Mouse (Mus musculus) thymus, adult 2 months (tissue): ENCODE data around the gene Dip2a. TPM values are rescaled to one million over a fixed set of nuclear protein-coding genes. Genes with fewer than 3 reads are reported as not detected.

Experiments
- DNase-seq: peaks from one replicate; pipeline ENCODE4 v3.0.0; 2021
- H3K27ac ChIP-seq: fragments of 200-500 bp; 2 replicates; pipeline ENCODE4 v1.5.1; 2012; ENCODE audit warnings: low read length, control low read depth; ENCODE audit not compliant: control insufficient read depth, insufficient read depth
- H3K27me3 ChIP-seq: fragments of 200-500 bp; 2 replicates; pipeline ENCODE4 v1.6.1; 2012; ENCODE audit warnings: mild to moderate bottlenecking, low read length, moderate library complexity, mixed read lengths; ENCODE audit not compliant: control insufficient read depth, insufficient read depth
- H3K36me3 ChIP-seq: fragments of 200-500 bp; 2 replicates; pipeline ENCODE4 v1.6.1; 2012; ENCODE audit warnings: mild to moderate bottlenecking, low read length, moderate library complexity; ENCODE audit not compliant: control insufficient read depth, insufficient read depth
- H3K4me1 ChIP-seq: fragments of 200-500 bp; replicated peaks from 2 replicates; pipeline ENCODE4 v1.6.1; 2012; ENCODE audit warnings: low read length; ENCODE audit not compliant: control insufficient read depth, insufficient read depth
- H3K4me3 ChIP-seq: fragments of 200-500 bp; 2 replicates; pipeline ENCODE4 v1.5.1; 2012; ENCODE audit warnings: mild to moderate bottlenecking, low read length, control low read depth, moderate library complexity; ENCODE audit not compliant: control insufficient read depth, insufficient read depth
- CTCF ChIP-seq: fragments of 200-500 bp; IDR thresholded peaks from 2 replicates; pipeline ENCODE4 v1.5.1; 2012; ENCODE audit warnings: mild to moderate bottlenecking, control low read depth, low read length, moderate library complexity, borderline replicate concordance; ENCODE audit not compliant: control insufficient read depth, poor library complexity, insufficient read depth; ENCODE audit errors: extremely low read depth
- POLR2A ChIP-seq: fragments of 200-500 bp; IDR thresholded peaks from 2 replicates; pipeline ENCODE4 v1.6.1; 2012; ENCODE audit warnings: mild to moderate bottlenecking, low read length, control low read depth, moderate library complexity; ENCODE audit not compliant: control insufficient read depth, poor library complexity, insufficient read depth; ENCODE audit errors: extremely low read depth
- WGBS: fragments of 180-500 bp; shearing (Covaris S2); methylation state at CpG from one replicate; pipeline ENCODE4 v1.1.7; 2018; 5-methylcytosine and 5-hydroxymethylcytosine counted together
- polyA plus RNA-seq: library from polyadenylated mRNA; depleted of rRNA; stranded (reverse); fragments of >200 nt; gene quantifications from 2 replicates; pipeline ENCODE4 v1.2.3, GENCODE M21; 2012

Dip2a gene
- polyA plus RNA-seq, 1 experiment, result 8.1 TPM

GRCm38 (mm10) chr10:76260358-76261059 lies 84.6 kb downstream of the Dip2a start:
- peaks cover 14% of the 10 kb centered on the region for H3K4me1 ChIP-seq
- H3K36me3 ChIP-seq, result no peaks in the 10 kb centered on the region
- 85% methylated on average over 11 of the region's 11 CpGs for WGBS
- H3K27me3 ChIP-seq, result no peaks in the 10 kb centered on the region
- H3K27ac ChIP-seq, result no peak overlapping the region
- H3K4me3 ChIP-seq, result no peak overlapping the region
- TF ChIP-seq POLR2A, result no peak
- no peak for TF ChIP-seq CTCF
- no peak for DNase-seq

GRCm38 (mm10) chr10:76259566-76260232 lies 85.4 kb downstream of the Dip2a start:
- Histone ChIP-seq H3K4me1 (peaks cover 14% of the 10 kb centered on the region), H3K4me3 (no peak overlapping the region), H3K36me3 (no peaks in the 10 kb centered on the region), H3K27ac (no peak overlapping the region), H3K27me3 (no peaks in the 10 kb centered on the region)
- 89% methylated on average over 18 of the region's 18 CpGs for WGBS
- DNase-seq, result no peak
- no peak for TF ChIP-seq POLR2A
- no peak for TF ChIP-seq CTCF

- no peak for DNase-seq
- 50% methylated on average over 12 of the region's 12 CpGs for WGBS
- peaks cover 14% of the 10 kb centered on the region for H3K4me1 ChIP-seq
- no peaks in the 10 kb centered on the region for H3K27me3 ChIP-seq
- H3K36me3 ChIP-seq, result no peaks in the 10 kb centered on the region
- no peak overlapping the region for H3K4me3 ChIP-seq
- TF ChIP-seq POLR2A, result no peak
- H3K27ac ChIP-seq, result no peak overlapping the region
These were observed 87.2 kb downstream of the Dip2a start for GRCm38 (mm10) chr10:76257719-76258390.

GRCm38 (mm10) chr10:76257231-76257630 lies 87.9 kb downstream of the Dip2a start:
- no peaks in the 10 kb centered on the region for H3K27me3 ChIP-seq
- TF ChIP-seq POLR2A (no peak), CTCF (no peak)
- H3K4me1 ChIP-seq, result peaks cover 14% of the 10 kb centered on the region
- no peak overlapping the region for H3K27ac ChIP-seq
- DNase-seq, result peak; percentile 14
- WGBS, result 45% methylated on average over 7 of the region's 7 CpGs
- H3K4me3 ChIP-seq, result no peak overlapping the region
- no peaks in the 10 kb centered on the region for H3K36me3 ChIP-seq

GRCm38 (mm10) chr10:76255617-76256016 lies 89.5 kb downstream of the Dip2a start:
- no peak for DNase-seq
- H3K4me1 ChIP-seq, result peaks cover 14% of the 10 kb centered on the region
- no peaks in the 10 kb centered on the region for H3K27me3 ChIP-seq
- 92% methylated on average over 6 of the region's 6 CpGs for WGBS
- H3K4me3 ChIP-seq, result no peak overlapping the region
- H3K27ac ChIP-seq, result no peak overlapping the region
- TF ChIP-seq CTCF, result no peak
- no peaks in the 10 kb centered on the region for H3K36me3 ChIP-seq

- Histone ChIP-seq H3K4me1 (peaks cover 14% of the 10 kb centered on the region), H3K4me3 (no peak within 1 kb of the TSS), H3K36me3 (no peaks in the 10 kb centered on the region), H3K27me3 (no peaks in the 10 kb centered on the region), H3K27ac (no peak within 1 kb of the TSS)
- no peak for TF ChIP-seq POLR2A
- 66% methylated on average over 4 of the region's 4 CpGs for WGBS
- no peak for DNase-seq
These were observed 91.6 kb downstream of the Dip2a start, which contains the start of gene S100b for GRCm38 (mm10) chr10:76253536-76253935. Gene S100b, plus strand, starts transcription at chr10:76253853.
